Mouse (Mus musculus): ENCODE results near the gene Ccdc47. TPM values are rescaled to one million over a fixed set of nuclear protein-coding genes. Genes with fewer than 3 reads are reported as not detected.

The Ccdc47 gene
- polyA plus RNA-seq, 1 experiment from 2014 or later: 65.3 TPM

GRCm38 (mm10) chr11:106194891-106195290 is 21.3 kb downstream of the Ccdc47 start:
- Histone ChIP-seq H3K4me3 (ENCODE audit: low read depth, low read length) (no peak overlapping the region), H3K4me2 (ENCODE audit: low read depth, low read length) (no peak overlapping the region), H3K4me1 (ENCODE audit: control insufficient read depth, insufficient read depth, low read length) (no peaks in the 10 kb centered on the region), H3K36me3 (replicated peaks; ENCODE audit: control insufficient read depth, insufficient read depth, low read depth, low read length) (no peaks in the 10 kb centered on the region), H3K27me3 (ENCODE audit: control insufficient read depth, insufficient read depth, low read length) (no peaks in the 10 kb centered on the region), H3K9ac (replicated peaks; ENCODE audit: low read length) (no peak overlapping the region), H3K27ac (replicated peaks; ENCODE audit: low read depth, low read length) (no peak overlapping the region), H3K9me3 (replicated peaks; ENCODE audit: control insufficient read depth, low read length) (no peaks in the 10 kb centered on the region)
- DNase-seq (ENCODE audit: low spot score): no peak
- 93% methylated on average over 7 of the region's 7 CpGs for WGBS
- ATAC-seq (replicated peaks; ENCODE audit: insufficient number of reproducible peaks, low FRiP score, low TSS enrichment, low read depth): no peak

- ATAC-seq (replicated peaks; ENCODE audit: insufficient number of reproducible peaks, low FRiP score, low TSS enrichment, low read depth): no peak
- 38% methylated on average over 3 of the region's 3 CpGs for WGBS
- H3K4me1 ChIP-seq (ENCODE audit: control insufficient read depth, insufficient read depth, low read length): no peaks in the 10 kb centered on the region
Observed at GRCm38 (mm10) chr11:106194155-106194541, 22.0 kb downstream of the Ccdc47 start.

GRCm38 (mm10) chr11:106193371-106194154 is 22.6 kb downstream of the Ccdc47 start:
- peak overlapping the region; percentile 42 for H3K4me2 ChIP-seq (ENCODE audit: low read depth, low read length)
- no peaks in the 10 kb centered on the region for H3K4me1 ChIP-seq (ENCODE audit: control insufficient read depth, insufficient read depth, low read length)
- WGBS: under 1% methylated on average over 44 of the region's 44 CpGs
- H3K9ac ChIP-seq (replicated peaks; ENCODE audit: low read length): peak overlapping the region; percentile 67
- H3K27me3 ChIP-seq (ENCODE audit: control insufficient read depth, insufficient read depth, low read length): no peaks in the 10 kb centered on the region
- H3K36me3 ChIP-seq (replicated peaks; ENCODE audit: control insufficient read depth, insufficient read depth, low read depth, low read length): no peaks in the 10 kb centered on the region
- H3K27ac ChIP-seq (replicated peaks; ENCODE audit: low read depth, low read length): peak overlapping the region; percentile 60
- DNase-seq (ENCODE audit: low spot score) (peak; percentile 98), ATAC-seq (replicated peaks; ENCODE audit: insufficient number of reproducible peaks, low FRiP score, low TSS enrichment, low read depth) (peak; percentile 96)
- H3K9me3 ChIP-seq (replicated peaks; ENCODE audit: control insufficient read depth, low read length): no peaks in the 10 kb centered on the region
- H3K4me3 ChIP-seq (ENCODE audit: low read depth, low read length): peak overlapping the region; percentile 59

More at GRCm38 (mm10) chr11:106194155-106194541, 22.0 kb downstream of the Ccdc47 start:
- no peak for DNase-seq (ENCODE audit: low spot score)
- H3K27ac ChIP-seq (replicated peaks; ENCODE audit: low read depth, low read length): no peak overlapping the region
- H3K9ac ChIP-seq (replicated peaks; ENCODE audit: low read length): peak overlapping the region; percentile 57
- H3K4me3 ChIP-seq (ENCODE audit: low read depth, low read length): peak overlapping the region; percentile 59
- H3K9me3 ChIP-seq (replicated peaks; ENCODE audit: control insufficient read depth, low read length): no peaks in the 10 kb centered on the region
- H3K27me3 ChIP-seq (ENCODE audit: control insufficient read depth, insufficient read depth, low read length): no peaks in the 10 kb centered on the region
- H3K4me2 ChIP-seq (ENCODE audit: low read depth, low read length): peak overlapping the region; percentile 26
- H3K36me3 ChIP-seq (replicated peaks; ENCODE audit: control insufficient read depth, insufficient read depth, low read depth, low read length): no peaks in the 10 kb centered on the region

- no peak; the same call in 1 of the 2 replicates for ATAC-seq (replicated peaks; ENCODE audit: insufficient number of reproducible peaks, low FRiP score, low TSS enrichment, low read depth)
- WGBS: 10% methylated on average over 19 of the region's 19 CpGs
Observed at GRCm38 (mm10) chr11:106192657-106193370, 23.3 kb downstream of the Ccdc47 start.

GRCm38 (mm10) chr11:106192241-106192640 is 23.9 kb downstream of the Ccdc47 start:
- H3K27ac ChIP-seq (replicated peaks; ENCODE audit: low read depth, low read length): no peak overlapping the region
- WGBS: 87% methylated on average over 5 of the region's 5 CpGs
- H3K27me3 ChIP-seq (ENCODE audit: control insufficient read depth, insufficient read depth, low read length): no peaks in the 10 kb centered on the region
- H3K9me3 ChIP-seq (replicated peaks; ENCODE audit: control insufficient read depth, low read length): no peaks in the 10 kb centered on the region
- ATAC-seq (replicated peaks; ENCODE audit: insufficient number of reproducible peaks, low FRiP score, low TSS enrichment, low read depth): no peak
- no peak overlapping the region for H3K9ac ChIP-seq (replicated peaks; ENCODE audit: low read length)
- H3K36me3 ChIP-seq (replicated peaks; ENCODE audit: control insufficient read depth, insufficient read depth, low read depth, low read length): no peaks in the 10 kb centered on the region
- H3K4me1 ChIP-seq (ENCODE audit: control insufficient read depth, insufficient read depth, low read length): no peaks in the 10 kb centered on the region
- H3K4me2 ChIP-seq (ENCODE audit: low read depth, low read length): peak overlapping the region; percentile 42; the same call in 1 of the 2 replicates
- H3K4me3 ChIP-seq (ENCODE audit: low read depth, low read length): peak overlapping the region; percentile 59; the same call in 1 of the 2 replicates
- DNase-seq (ENCODE audit: low spot score): no peak

More at GRCm38 (mm10) chr11:106192657-106193370, 23.3 kb downstream of the Ccdc47 start:
- Histone ChIP-seq H3K4me2 (ENCODE audit: low read depth, low read length) (peak overlapping the region; percentile 42), H3K4me1 (ENCODE audit: control insufficient read depth, insufficient read depth, low read length) (no peaks in the 10 kb centered on the region), H3K36me3 (replicated peaks; ENCODE audit: control insufficient read depth, insufficient read depth, low read depth, low read length) (no peaks in the 10 kb centered on the region), H3K9ac (replicated peaks; ENCODE audit: low read length) (peak overlapping the region; percentile 67), H3K27me3 (ENCODE audit: control insufficient read depth, insufficient read depth, low read length) (no peaks in the 10 kb centered on the region), H3K9me3 (replicated peaks; ENCODE audit: control insufficient read depth, low read length) (no peaks in the 10 kb centered on the region), H3K27ac (replicated peaks; ENCODE audit: low read depth, low read length) (peak overlapping the region; percentile 60), H3K4me3 (ENCODE audit: low read depth, low read length) (peak overlapping the region; percentile 59)
- no peak for DNase-seq (ENCODE audit: low spot score)

- WGBS: 91% methylated on average over 3 of the region's 3 CpGs
- ATAC-seq (replicated peaks; ENCODE audit: insufficient number of reproducible peaks, low FRiP score, low TSS enrichment, low read depth) (no peak), DNase-seq (ENCODE audit: low spot score) (no peak)
- Histone ChIP-seq H3K36me3 (replicated peaks; ENCODE audit: control insufficient read depth, insufficient read depth, low read depth, low read length) (no peaks in the 10 kb centered on the region), H3K27ac (replicated peaks; ENCODE audit: low read depth, low read length) (no peak overlapping the region), H3K9me3 (replicated peaks; ENCODE audit: control insufficient read depth, low read length) (no peaks in the 10 kb centered on the region), H3K27me3 (ENCODE audit: control insufficient read depth, insufficient read depth, low read length) (no peaks in the 10 kb centered on the region), H3K4me3 (ENCODE audit: low read depth, low read length) (no peak overlapping the region), H3K9ac (replicated peaks; ENCODE audit: low read length) (no peak overlapping the region), H3K4me1 (ENCODE audit: control insufficient read depth, insufficient read depth, low read length) (no peaks in the 10 kb centered on the region), H3K4me2 (ENCODE audit: low read depth, low read length) (no peak overlapping the region)
Observed at GRCm38 (mm10) chr11:106191716-106192115, 24.4 kb downstream of the Ccdc47 start.

- no peak for DNase-seq (ENCODE audit: low spot score)
- ATAC-seq (replicated peaks; ENCODE audit: insufficient number of reproducible peaks, low FRiP score, low TSS enrichment, low read depth): no peak
Observed at GRCm38 (mm10) chr11:106187326-106187725, 28.8 kb downstream of the Ccdc47 start.

GRCm38 (mm10) chr11:106180449-106180801 is 35.7 kb downstream of the Ccdc47 start:
- Histone ChIP-seq H3K4me3 (ENCODE audit: low read depth, low read length) (no peak overlapping the region), H3K36me3 (replicated peaks; ENCODE audit: control insufficient read depth, insufficient read depth, low read depth, low read length) (no peaks in the 10 kb centered on the region; the same call in 1 of the 2 replicates), H3K4me1 (ENCODE audit: control insufficient read depth, insufficient read depth, low read length) (no peaks in the 10 kb centered on the region), H3K4me2 (ENCODE audit: low read depth, low read length) (no peak overlapping the region), H3K27me3 (ENCODE audit: control insufficient read depth, insufficient read depth, low read length) (no peaks in the 10 kb centered on the region), H3K9ac (replicated peaks; ENCODE audit: low read length) (no peak overlapping the region), H3K9me3 (replicated peaks; ENCODE audit: control insufficient read depth, low read length) (no peaks in the 10 kb centered on the region), H3K27ac (replicated peaks; ENCODE audit: low read depth, low read length) (no peak overlapping the region)
- WGBS: 78% methylated on average over 2 of the region's 2 CpGs
- ATAC-seq (replicated peaks; ENCODE audit: insufficient number of reproducible peaks, low FRiP score, low TSS enrichment, low read depth): no peak
- no peak for DNase-seq (ENCODE audit: low spot score)

More at GRCm38 (mm10) chr11:106187326-106187725, 28.8 kb downstream of the Ccdc47 start:
- no peaks in the 10 kb centered on the region; the same call in 1 of the 2 replicates for H3K36me3 ChIP-seq (replicated peaks; ENCODE audit: control insufficient read depth, insufficient read depth, low read depth, low read length)
- no peak overlapping the region for H3K27ac ChIP-seq (replicated peaks; ENCODE audit: low read depth, low read length)
- no peaks in the 10 kb centered on the region for H3K9me3 ChIP-seq (replicated peaks; ENCODE audit: control insufficient read depth, low read length)
- 94% methylated on average over 4 of the region's 4 CpGs for WGBS
- no peaks in the 10 kb centered on the region for H3K27me3 ChIP-seq (ENCODE audit: control insufficient read depth, insufficient read depth, low read length)
- H3K9ac ChIP-seq (replicated peaks; ENCODE audit: low read length): no peak overlapping the region
- no peaks in the 10 kb centered on the region for H3K4me1 ChIP-seq (ENCODE audit: control insufficient read depth, insufficient read depth, low read length)
- H3K4me2 ChIP-seq (ENCODE audit: low read depth, low read length): no peak overlapping the region
- no peak overlapping the region for H3K4me3 ChIP-seq (ENCODE audit: low read depth, low read length)
